Mouse (Mus musculus) E14TG2a.4 (cell line): ENCODE results near the gene Col1a2.

Experiments used
- CTCF ChIP-seq: conservative IDR thresholded peaks from 2 replicates; pipeline ENCODE4 v1.5.1; 2014; ENCODE audit warnings: low read length
- NANOG ChIP-seq: IDR thresholded peaks from 2 replicates; pipeline ENCODE4 v1.6.1; 2014; ENCODE audit warnings: borderline replicate concordance, low read length, mixed read lengths
- POU5F1 ChIP-seq: IDR thresholded peaks from 2 replicates; pipeline ENCODE4 v1.6.1; 2014; ENCODE audit warnings: low read length, borderline replicate concordance

- TF ChIP-seq CTCF (no peak), POU5F1 (no peak), NANOG (no peak)
These were observed 3.7 kb downstream of the Col1a2 start for GRCm38 (mm10) chr6:4508279-4508678.
